Mouse (Mus musculus) liver, embryonic 14.5 days (tissue): ENCODE results near the gene Entpd1.

Experiments used
- CTCF ChIP-seq: IDR thresholded peaks from 2 replicates; pipeline ENCODE4 v1.5.1; 2016; ENCODE audit warnings: antibody characterized with exemption, low read depth, control low read depth
- EP300 ChIP-seq: IDR thresholded peaks from 2 replicates; pipeline ENCODE4 v1.6.1; 2016; ENCODE audit warnings: antibody characterized with exemption, low read depth

DNA sequence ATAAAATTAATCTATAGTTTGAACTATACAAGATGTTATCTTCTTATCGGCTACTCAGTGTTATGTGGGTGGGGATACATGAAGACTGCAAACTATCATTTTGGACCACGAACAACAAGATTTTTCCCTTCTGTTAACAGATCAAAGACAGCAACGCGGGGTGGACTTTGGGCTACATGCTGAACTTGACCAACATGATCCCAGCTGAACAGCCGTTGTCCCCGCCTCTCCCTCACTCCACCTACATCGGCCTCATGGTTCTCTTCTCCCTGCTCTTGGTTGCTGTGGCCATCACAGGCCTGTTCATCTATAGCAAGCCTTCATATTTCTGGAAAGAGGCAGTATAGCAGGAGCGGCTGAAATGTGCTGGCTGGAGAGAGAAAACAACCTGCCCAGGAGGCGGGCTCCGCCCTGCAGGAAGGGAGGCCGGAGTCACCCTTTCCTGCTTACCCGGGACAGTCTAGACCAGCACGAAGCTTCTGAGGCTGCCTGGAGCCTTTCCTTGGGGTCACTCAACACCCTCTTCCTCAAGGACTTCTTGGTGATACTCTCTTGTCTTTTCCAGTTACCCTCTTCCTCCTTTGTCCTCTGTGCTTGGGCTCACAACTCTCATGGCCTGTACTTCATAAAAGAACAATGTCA lies 126.6 kb downstream of the Entpd1 start:
- TF ChIP-seq CTCF (no peak), EP300 (no peak)
